Mouse (Mus musculus): ENCODE data around the gene Tmem255b.
A peak's percentile ranks its signal among the peaks of the same experiment; 100 is the strongest.

The Tmem255b gene

GRCm38 (mm10) chr8:13491491-13492010 is 56.6 kb downstream of the Tmem255b start:
- no peak for DNase-seq (ENCODE audit: low spot score)

DNA sequence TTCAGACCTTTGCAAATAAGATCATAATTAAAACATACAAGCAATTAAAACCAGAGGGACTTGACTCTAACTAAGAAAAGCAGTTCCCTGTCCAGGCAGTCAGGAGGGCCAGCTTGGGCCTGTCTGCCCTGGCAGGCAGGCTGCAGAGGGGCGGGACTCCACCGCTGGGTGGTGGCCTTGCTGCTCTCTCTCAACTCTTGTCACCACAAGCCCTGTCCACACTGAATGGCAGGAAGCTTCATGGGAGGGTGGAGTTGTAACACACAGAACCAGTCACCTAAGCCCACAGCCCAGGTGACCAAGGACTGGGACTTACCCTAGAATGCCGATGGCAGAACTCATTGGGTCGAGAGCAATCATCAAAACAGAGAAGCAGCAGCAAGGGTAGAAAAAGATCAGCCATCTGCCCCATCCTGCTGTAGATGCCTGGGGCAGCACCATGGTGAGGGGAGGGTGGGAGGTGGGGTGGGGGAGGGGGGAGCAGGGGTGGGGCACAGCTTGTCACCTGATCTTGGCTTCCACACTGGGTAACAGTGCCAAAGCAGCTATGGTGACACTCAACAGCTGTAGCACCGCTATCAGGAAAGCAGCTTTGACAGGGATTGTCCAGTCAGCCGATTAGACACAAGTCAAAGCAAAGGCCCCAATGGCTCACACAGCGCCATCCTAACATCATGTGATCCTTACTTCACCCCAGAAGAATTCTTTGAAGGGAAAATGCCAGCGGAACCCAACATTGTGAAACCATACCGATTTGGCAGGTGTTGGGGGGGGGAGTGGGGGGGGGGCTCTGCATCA is 57.4 kb downstream of the Tmem255b start:
- peak; percentile 67 for DNase-seq (ENCODE audit: low spot score)

DNA sequence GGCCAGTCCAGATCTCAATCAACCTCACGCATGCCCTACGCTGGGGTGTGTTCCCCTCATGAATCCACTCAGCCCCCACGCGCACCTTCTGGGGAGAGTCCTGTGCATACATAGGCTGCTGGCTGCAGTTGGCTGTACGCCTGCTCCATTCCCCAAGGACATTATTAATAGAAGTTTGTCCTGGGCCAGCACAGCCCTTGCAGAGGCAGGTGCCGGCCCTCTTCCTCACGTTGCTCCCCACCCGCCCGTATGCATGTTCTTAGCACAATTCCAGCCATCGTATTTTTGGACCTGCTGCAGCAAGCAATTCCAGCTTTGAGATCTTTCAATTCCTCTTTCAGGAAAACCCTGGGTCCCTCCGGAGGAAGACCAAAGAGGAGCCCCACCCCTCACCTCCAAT is 58.0 kb downstream of the Tmem255b start:
- DNase-seq (ENCODE audit: low spot score), result peak; percentile 65

GRCm38 (mm10) chr8:13493858-13494631 is 59.1 kb downstream of the Tmem255b start, which contains the start of gene Gas6:
Gene Gas6, minus strand, starts transcription at chr8:13494490.
- DNase-seq (ENCODE audit: low spot score), result peak; percentile 80

DNA sequence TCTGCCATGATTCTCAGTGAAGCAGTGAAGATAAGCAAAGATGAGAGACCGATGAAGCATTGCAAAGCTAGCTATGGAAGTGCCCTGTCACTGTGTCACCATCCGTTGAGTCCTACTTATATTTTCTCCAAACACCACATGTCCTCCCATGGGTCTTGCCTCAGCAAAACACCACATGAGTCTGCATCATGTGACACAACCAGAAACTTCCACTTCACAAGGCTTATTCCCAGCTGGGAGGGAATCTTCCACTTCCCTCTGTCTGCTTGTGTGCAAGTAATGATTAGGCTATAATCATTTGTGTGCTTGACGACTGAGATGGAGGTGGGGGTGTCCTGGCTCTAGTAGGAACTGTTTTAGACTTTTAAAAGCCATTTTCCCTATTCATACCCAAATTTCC is 66.2 kb downstream of the Tmem255b start:
- no peak for DNase-seq (ENCODE audit: low spot score)

DNA sequence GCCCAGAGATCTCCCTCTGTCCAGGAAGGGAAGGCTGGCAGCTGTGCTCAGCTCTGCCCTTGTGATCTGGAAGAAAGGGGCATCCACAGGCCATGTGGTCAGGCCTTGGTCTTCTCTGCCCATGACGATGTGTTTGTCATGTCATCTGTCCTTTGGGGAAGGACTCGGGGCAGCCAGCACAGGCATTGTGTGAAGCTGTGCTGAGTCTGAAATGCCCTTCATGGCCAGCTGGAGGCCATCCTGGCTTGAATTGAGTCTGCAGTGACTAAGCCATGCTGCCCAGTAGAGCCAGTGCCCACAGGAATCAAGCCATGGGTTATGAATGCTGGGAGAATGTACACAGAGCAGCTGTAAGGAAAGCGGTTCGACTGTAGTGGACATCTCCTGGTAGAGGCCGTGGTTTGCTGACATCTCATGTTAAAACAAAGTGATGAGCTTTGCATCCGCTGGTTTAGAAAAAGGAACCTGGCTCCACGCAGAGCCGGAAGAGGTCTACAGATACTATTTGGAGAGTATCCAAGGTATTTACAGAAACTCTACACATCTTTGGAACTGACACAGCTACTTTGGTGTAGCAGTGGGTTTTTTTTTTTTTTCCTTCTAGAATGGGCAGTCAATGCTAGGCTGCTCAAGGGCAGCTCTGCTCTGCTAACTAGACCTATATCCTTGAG is 69.1 kb downstream of the Tmem255b start:
- no peak for DNase-seq (ENCODE audit: low spot score)

- no peak for DNase-seq (ENCODE audit: low spot score)
Observed at GRCm38 (mm10) chr8:13504894-13505674, 70.1 kb downstream of the Tmem255b start.

GRCm38 (mm10) chr8:13506849-13507248 is 71.9 kb downstream of the Tmem255b start:
- peak; percentile 92 for DNase-seq (ENCODE audit: low spot score)

DNA sequence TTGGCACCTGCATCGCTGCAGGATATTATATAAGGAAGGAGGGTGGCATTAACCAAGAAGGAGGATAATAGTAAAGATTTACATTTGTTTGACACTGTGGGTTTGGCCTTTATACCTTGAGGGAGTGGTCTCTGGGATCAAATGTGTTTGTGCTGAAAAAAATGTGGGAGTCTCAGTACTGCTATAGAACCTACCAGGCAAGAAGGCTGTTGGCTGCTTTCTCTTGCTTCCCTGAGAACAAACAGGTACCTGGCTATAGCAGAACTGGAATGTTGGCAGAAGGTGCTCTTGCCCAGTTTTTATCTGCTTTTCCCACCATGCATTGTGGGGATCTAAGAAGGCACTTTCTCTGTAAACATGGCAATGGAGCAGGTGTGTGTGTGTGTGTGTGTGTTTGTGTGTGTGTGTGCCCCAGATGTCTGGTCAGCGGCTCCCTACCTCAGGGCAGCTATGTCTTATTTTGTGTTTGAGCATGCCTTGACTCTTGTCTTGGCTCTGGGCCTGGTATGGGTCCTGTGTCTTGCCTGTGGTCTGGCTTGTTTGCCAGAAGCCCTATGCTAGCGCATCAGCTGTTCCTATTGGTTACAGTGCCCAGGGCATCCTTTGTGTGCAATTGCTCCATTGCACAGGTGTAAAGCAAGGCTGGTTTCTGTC is 72.4 kb downstream of the Tmem255b start:
- DNase-seq (ENCODE audit: low spot score), result no peak

GRCm38 (mm10) chr8:13512016-13512415 is 77.0 kb downstream of the Tmem255b start:
- DNase-seq (ENCODE audit: low spot score), result no peak

- no peak for DNase-seq (ENCODE audit: low spot score)
Observed at GRCm38 (mm10) chr8:13512677-13513076, 77.7 kb downstream of the Tmem255b start.

DNA sequence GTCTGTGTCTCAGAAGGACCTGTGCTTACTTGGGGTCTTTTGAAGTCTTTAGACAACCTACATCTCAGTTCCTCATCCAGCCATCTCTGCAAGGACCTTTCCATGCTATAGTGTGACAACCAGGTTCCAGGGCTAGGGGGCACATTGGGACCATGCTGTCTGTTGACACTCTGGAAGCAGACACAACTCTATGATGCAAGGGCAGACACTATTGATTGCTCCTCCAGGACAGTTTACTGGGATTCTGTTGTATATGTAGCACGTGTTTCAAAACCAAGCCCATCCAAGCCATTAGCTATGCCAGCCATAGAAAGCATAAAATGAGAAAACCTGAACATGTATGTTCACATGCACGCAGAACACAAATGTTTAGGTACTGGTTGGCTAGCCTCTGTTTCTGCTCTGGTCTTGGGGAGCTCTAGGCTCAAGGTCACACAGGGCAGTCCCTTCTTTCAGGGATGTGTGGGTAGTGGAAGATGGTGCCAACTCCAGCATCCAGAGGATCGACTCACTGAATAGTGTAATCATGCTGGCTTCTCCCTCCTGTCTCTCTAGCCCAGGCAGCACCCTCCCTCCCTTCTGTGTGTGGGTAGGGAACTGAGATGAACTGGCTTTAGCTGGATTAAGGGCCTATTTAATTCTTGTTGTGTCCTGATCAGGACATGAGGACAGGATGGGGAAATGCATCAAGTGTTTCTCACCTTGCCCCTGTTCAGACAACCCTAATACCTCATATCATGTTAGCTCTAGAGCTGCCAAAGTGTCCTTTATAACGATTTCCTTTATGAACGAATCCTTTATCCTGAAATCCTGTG is 78.8 kb downstream of the Tmem255b start:
- DNase-seq (ENCODE audit: low spot score), result no peak

- peak; percentile 77 for DNase-seq (ENCODE audit: low spot score)
Observed at GRCm38 (mm10) chr8:13516011-13516442, 81.0 kb downstream of the Tmem255b start.

DNA sequence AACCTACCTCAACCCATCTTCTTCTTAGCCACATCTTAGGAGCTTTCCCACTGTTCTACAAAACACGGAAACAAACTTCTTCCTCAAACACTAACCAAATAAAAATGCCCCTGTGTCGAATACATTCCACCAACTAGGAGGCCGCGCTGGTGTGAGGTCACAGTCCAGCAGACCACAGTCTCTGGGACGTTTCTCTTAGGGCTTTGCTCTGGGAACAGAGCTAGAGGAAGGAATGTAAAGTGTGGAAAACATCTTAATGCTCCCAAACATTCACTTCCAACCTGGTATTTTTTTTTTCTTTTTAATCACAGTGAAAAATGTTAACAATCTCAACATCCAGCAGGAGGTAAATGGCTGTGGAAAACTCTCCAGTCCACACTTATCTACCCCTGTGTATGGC is 81.7 kb downstream of the Tmem255b start:
- DNase-seq (ENCODE audit: low spot score), result no peak

GRCm38 (mm10) chr8:13517284-13517781 is 82.3 kb downstream of the Tmem255b start:
- DNase-seq (ENCODE audit: low spot score), result no peak

Measured in testis, postnatal 10 days (tissue).